Mouse (Mus musculus) megakaryocyte, embryonic 14.5 days (primary cell): Measurements from ENCODE around the gene Dyrk3.

Experiments
- FLI1 ChIP-seq: IDR thresholded peaks from 2 replicates; pipeline ENCODE4 v1.6.1; 2012; ENCODE audit warnings: low read length, inconsistent platforms, mixed read lengths
- GATA1 ChIP-seq: IDR thresholded peaks from 3 replicates; pipeline ENCODE4 v1.6.1; 2012; ENCODE audit warnings: mixed read lengths, low read length, inconsistent platforms, borderline replicate concordance

GRCm38 (mm10) chr1:131100808-131101207, 37.3 kb downstream of the Dyrk3 start:
- TF ChIP-seq FLI1: no peak
- no peak for TF ChIP-seq GATA1
